Mouse (Mus musculus) kidney, embryonic 14.5 days (tissue): ENCODE data around the gene Gm31571. TPM values are rescaled to one million over a fixed set of nuclear protein-coding genes. Genes with fewer than 3 reads are reported as not detected.
"Not testable (repeated sequence)": the region's sequence is repeated elsewhere in the genome, so short reads cannot be mapped to it uniquely, and the experiment has no call there.

Experiments
- ATAC-seq: fragments of 200-750 bp; cut with Nextera tagmentation; 2 replicates; pipeline ENCODE4 v1.8.0; 2017; ENCODE audit warnings: moderate number of reproducible peaks, mild to moderate bottlenecking, moderate TSS enrichment, moderate library complexity; ENCODE audit not compliant: low FRiP score, low TSS enrichment
- H3K27ac ChIP-seq: fragments of 300-500 bp; sonication (generic); 2 replicates; pipeline ENCODE4 v1.5.1; 2014; ENCODE audit warnings: low read depth, mild to moderate bottlenecking, low read length, moderate library complexity, mixed read lengths
- H3K27me3 ChIP-seq: fragments of 300-500 bp; sonication (generic); 2 replicates; pipeline ENCODE4 v1.6.1; 2014; ENCODE audit warnings: mild to moderate bottlenecking, low read length; ENCODE audit not compliant: control insufficient read depth, insufficient read depth
- H3K36me3 ChIP-seq: fragments of 300-500 bp; sonication (generic); 2 replicates; pipeline ENCODE4 v1.6.1; 2014; ENCODE audit warnings: low read length, mixed read lengths; ENCODE audit not compliant: control insufficient read depth, insufficient read depth
- H3K4me1 ChIP-seq: fragments of 300-500 bp; sonication (generic); 2 replicates; pipeline ENCODE4 v1.6.1; 2014; ENCODE audit warnings: low read length, mixed read lengths; ENCODE audit not compliant: control insufficient read depth, insufficient read depth
- H3K4me2 ChIP-seq: fragments of 300-500 bp; sonication (generic); replicated peaks from 2 replicates; pipeline ENCODE4 v1.6.1; 2014; ENCODE audit warnings: low read depth, mild to moderate bottlenecking, low read length
- H3K4me3 ChIP-seq: fragments of 300-500 bp; sonication (generic); 2 replicates; pipeline ENCODE4 v1.5.1; 2014; ENCODE audit warnings: mild to moderate bottlenecking, low read length
- H3K9ac ChIP-seq: fragments of 300-500 bp; sonication (generic); 2 replicates; pipeline ENCODE4 v1.6.1; 2014; ENCODE audit warnings: low read depth, mild to moderate bottlenecking, low read length, moderate library complexity
- H3K9me3 ChIP-seq: fragments of 300-500 bp; sonication (generic); 2 replicates; pipeline ENCODE4 v1.6.1; 2016; ENCODE audit warnings: low read length; ENCODE audit not compliant: control insufficient read depth
- WGBS: fragments of 180-500 bp; shearing (Covaris S2); extraction: QIAGEN DNeasy Blood & Tissue Kit; methylation state at CpG from one replicate; pipeline ENCODE4 v1.1.7; 2014; 5-methylcytosine and 5-hydroxymethylcytosine counted together
- polyA plus RNA-seq: library from polyadenylated mRNA; unstranded; fragments of >200 nt; fragmentation: Nextera tagmentation; extraction: Ambion mirVana; gene quantifications from 2 replicates; pipeline ENCODE4 v1.2.1, GENCODE M21; 2014

Gene Gm31571
- not detected in 2 replicates for polyA plus RNA-seq

DNA sequence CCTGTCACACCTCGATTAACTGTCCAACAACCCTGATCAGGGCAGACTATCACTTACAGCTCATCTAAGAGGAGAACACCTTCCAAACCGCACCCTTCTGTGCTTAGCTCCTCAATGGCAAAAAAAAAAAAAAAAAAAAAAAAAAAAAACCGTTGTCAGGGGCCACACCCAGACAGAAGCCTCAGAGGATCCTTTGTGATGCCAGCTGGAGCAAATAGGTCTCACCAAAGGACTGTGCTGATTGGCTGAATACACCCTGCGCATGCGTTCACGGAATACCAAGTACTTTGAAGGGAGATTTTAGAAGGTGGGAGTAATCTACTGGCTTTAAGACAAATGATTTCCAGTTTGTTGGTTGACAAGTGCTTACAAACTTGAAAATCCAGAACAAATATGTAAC lies at the start of gene Gm31571:
TSS of gene Gm31571 (minus strand) at position 101 of the 400 bp plus-strand sequence.
- H3K4me3 ChIP-seq, H3K9me3 ChIP-seq, H3K4me1 ChIP-seq, H3K4me2 ChIP-seq, ATAC-seq, H3K36me3 ChIP-seq, H3K9ac ChIP-seq, H3K27ac ChIP-seq, H3K27me3 ChIP-seq: not testable (repeated sequence)
- WGBS: no CpG with 5 or more reads among the region's 6 CpGs
